Mouse (Mus musculus) neutrophil, adult 59 days (primary cell): ENCODE results near the gene Rrp1. TPM values are rescaled to one million over a fixed set of nuclear protein-coding genes. Genes with fewer than 3 reads are reported as not detected.

Experiments used
- total RNA-seq, 2 experiments: library from RNA; stranded (reverse); gene quantifications; 1 replicate in 1 of 2; 2 replicates in 1 of 2; pipeline ENCODE4 v1.2.4; 2023

The Rrp1 gene
- total RNA-seq: 100 to 1,000 TPM; 119 to 120 TPM

DNA sequence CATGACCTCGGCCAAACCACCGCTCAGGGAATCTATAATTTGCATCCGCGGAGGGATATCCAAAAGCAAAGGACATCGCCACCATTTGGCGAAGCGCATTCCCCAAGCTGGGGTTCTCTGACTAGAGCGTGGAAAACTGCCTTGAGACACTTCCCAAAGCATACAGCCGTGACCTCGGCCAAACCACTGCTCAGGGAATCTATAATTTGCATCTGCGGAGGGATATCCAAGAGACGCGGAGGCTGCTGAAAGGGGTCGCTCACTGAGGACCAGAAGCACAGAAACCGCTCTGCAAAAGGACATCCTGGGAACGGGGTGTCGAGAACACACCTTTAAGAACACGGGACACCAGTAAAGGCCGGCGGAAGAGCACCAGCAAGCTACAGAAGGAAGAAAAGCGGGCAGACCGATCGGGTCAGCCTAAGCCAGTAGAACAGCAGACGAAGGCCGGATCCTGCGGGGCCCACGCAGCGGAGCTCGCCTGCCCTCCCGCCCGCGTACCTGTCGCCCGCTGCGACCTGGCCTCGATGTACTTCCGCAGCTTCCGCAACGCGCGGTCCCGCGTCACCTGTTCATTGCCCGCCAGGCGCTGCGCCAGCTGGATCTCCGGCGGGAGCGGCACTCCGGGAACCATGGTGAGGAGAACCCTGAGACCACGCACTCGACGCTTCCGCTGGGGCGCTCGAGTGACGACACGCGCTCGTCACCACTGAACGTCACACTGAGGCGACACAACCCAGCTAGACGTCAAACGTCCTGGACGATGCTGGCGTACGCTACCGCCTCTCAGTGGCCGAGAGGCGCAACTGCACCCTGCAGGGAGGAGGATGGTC, at the start of gene Rrp1:
TSS of gene Rrp1 (minus strand) at position 725 of the 833 bp plus-strand sequence.

DNA sequence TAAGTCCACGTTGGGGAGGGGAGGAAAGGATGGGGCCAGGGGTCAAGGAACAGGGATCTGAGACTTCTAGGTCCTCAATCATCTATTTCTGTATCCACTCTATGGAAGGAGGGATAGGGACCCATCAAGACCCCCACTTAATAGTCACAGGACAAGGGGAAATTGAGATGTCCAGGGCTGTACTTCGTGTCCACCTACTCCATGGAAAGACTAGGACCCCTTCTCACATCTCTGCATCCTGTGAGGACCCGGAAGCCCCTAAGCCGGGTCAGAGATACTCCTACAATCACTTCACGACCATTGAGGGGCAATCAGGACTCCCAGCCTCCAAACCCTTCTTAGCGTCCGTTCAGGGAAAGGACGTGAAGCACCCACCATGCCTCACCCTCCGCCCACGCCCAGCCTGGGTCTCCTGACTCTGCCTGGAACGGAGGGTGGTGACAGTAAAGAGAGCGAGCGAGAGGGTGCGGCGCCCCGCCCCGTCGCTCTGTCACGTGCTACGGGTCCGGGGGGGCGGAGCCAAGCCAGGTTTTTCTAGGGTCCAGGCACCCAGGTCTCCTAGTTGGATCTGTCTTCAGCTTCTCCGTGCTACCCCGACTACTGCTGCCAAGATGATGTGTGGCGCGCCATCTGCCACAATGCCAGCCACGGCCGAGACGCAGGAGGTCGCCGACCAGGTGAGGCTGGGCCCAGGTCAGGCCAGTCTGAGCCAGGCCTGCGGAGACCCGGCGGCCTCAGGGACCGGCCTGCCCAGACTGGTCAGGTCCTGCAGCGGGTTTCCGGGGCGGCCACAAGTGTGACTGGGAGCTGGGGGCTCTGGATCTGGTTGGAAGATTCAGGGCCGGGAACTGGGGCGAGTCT, 12.6 kb upstream of the Rrp1 start, which contains the start of gene Cstb:
TSS of gene Cstb (plus strand) at position 489 of the 861 bp plus-strand sequence.

DNA sequence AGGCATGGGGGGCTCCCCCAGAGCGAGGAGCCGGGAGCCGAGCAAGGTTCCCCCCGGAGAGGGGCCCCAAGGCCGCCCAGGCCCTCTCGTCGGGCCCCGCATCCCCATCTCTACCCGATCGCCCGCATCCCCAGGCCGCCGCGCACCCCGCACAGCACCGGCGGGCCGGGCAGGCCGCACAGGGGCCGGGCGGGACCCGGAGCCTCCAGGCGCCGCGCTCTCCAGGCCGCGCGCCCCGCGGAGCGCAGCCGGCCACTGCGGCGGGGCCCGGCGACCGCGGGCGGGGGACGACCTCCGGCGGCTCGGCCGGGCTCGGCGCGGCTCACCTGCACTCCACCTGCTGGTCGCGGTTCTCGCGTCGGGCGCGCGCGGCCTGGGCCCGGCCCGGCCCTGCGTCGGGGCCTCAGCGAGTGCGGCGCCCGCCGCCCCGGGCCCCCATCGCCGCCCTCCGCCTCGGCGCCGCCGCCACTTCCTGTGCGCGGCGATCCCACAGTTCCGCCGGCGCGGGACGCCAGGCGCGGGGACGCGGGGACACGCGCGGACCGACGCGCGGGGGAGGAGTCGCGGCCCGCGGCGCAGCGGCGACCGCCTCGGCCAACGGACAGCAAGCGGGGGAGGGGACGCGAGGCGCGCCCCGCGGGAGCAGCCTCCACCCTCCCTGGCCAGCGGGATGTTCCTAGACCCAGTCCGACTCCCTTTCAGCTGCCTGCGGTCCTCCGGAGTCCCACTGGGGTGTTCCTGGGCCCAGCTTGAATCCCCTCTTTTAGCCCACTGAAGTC, 60.8 kb downstream of the Rrp1 start, which contains the start of gene Agpat3:
TSS of gene Agpat3 (minus strand) at position 603 of the 779 bp plus-strand sequence.

Other genes starting within 250 kb of the Rrp1 start
- gene D10Jhu81e, start 243.3 kb downstream of the Rrp1 start, total RNA-seq: 10 to 100 TPM; 21.4 to 22.7 TPM
- gene Pwp2, start 227.9 kb downstream of the Rrp1 start, total RNA-seq: 1 to 10 TPM; 5.6 TPM
- gene Trappc10, start 168.4 kb downstream of the Rrp1 start, total RNA-seq: 10 to 100 TPM; 55.0 to 61.2 TPM
- 1 to 10 TPM; 3.5 to 5.2 TPM for gene Agpat3, start 60.6 kb downstream of the Rrp1 start, total RNA-seq
- 100 to 1,000 TPM in 1 of 2 experiments, 10 to 100 TPM in 1; 92.4 to 103 TPM for gene Cstb, start 12.6 kb upstream of the Rrp1 start, total RNA-seq
- gene Pdxk, start 51.9 kb upstream of the Rrp1 start, total RNA-seq: 10 to 100 TPM; 11.6 to 17.9 TPM
- not detected for gene Olfr1358, start 104.4 kb upstream of the Rrp1 start, total RNA-seq
- 10 to 100 TPM; 19.2 to 20.7 TPM for gene Ilvbl, start 161.3 kb upstream of the Rrp1 start, total RNA-seq
- gene Syde1, start 178.9 kb upstream of the Rrp1 start, total RNA-seq: under 1 TPM in 1 of 2 experiments, not detected in 1; 0.11 TPM
- gene Olfr1357, start 205.0 kb upstream of the Rrp1 start, total RNA-seq: not detected